Mouse (Mus musculus) layer of hippocampus, adult 2 months (tissue): ENCODE data around the gene Lrrc4c. TPM values are rescaled to one million over a fixed set of nuclear protein-coding genes. Genes with fewer than 3 reads are reported as not detected.

ENCODE experiments used
- DNase-seq, 2 experiments: peaks; one replicate each; pipeline ENCODE4 v3.0.0; 2022; ENCODE audit warnings: low spot score in 2 of 2
- H3K27ac ChIP-seq: fragments of 200-600 bp; 2 replicates; pipeline ENCODE4 v1.8.1; 2022
- H3K4me3 ChIP-seq: fragments of 200-600 bp; 2 replicates; pipeline ENCODE4 v1.8.1; 2022; ENCODE audit warnings: mild to moderate bottlenecking
- CTCF ChIP-seq: fragments of 200-600 bp; conservative IDR thresholded peaks from 2 replicates; pipeline ENCODE4 v1.8.1; 2022; ENCODE audit warnings: antibody characterized with exemption, mild to moderate bottlenecking, moderate library complexity
- total RNA-seq, 2 experiments: library from RNA; stranded (reverse); gene quantifications; 2 replicates each; pipeline ENCODE4 v1.2.3; 2021

Lrrc4c gene
- total RNA-seq, 2 experiments from 2014 or later: 66.9 to 68.3 TPM

- Histone ChIP-seq H3K27ac (no peak overlapping the region), H3K4me3 (no peak overlapping the region)
- TF ChIP-seq CTCF: no peak
- no peak for DNase-seq
These were observed 719.2 kb downstream of the Lrrc4c start for GRCm38 (mm10) chr2:97037024-97037814.

GRCm38 (mm10) chr2:97044016-97044415, 726.0 kb downstream of the Lrrc4c start:
- Histone ChIP-seq H3K4me3 (no peak overlapping the region), H3K27ac (peak overlapping the region; percentile 59; the same call in 1 of the 2 replicates)
- TF ChIP-seq CTCF: no peak
- DNase-seq: peak; percentile 10 to 16

GRCm38 (mm10) chr2:97045628-97046027, 727.7 kb downstream of the Lrrc4c start:
- TF ChIP-seq CTCF: no peak
- no peak for DNase-seq
- Histone ChIP-seq H3K27ac (no peak overlapping the region), H3K4me3 (no peak overlapping the region)

GRCm38 (mm10) chr2:97080156-97080555, 762.2 kb downstream of the Lrrc4c start:
- no peak for TF ChIP-seq CTCF
- DNase-seq: no peak
- no peak overlapping the region for H3K27ac ChIP-seq
- no peak overlapping the region for H3K4me3 ChIP-seq

- no peak overlapping the region for H3K4me3 ChIP-seq
- DNase-seq: peak; percentile 11 to 41
- no peak for TF ChIP-seq CTCF
These were observed 780.0 kb downstream of the Lrrc4c start for GRCm38 (mm10) chr2:97097965-97098364.

GRCm38 (mm10) chr2:97103398-97104162, 785.6 kb downstream of the Lrrc4c start:
- H3K4me3 ChIP-seq: no peak overlapping the region
- no peak for DNase-seq
- no peak for TF ChIP-seq CTCF
- H3K27ac ChIP-seq: no peak overlapping the region

More at GRCm38 (mm10) chr2:97097965-97098364, 780.0 kb downstream of the Lrrc4c start:
- peak overlapping the region; percentile 36; the same call in 1 of the 2 replicates for H3K27ac ChIP-seq

GRCm38 (mm10) chr2:97124246-97124645, 806.3 kb downstream of the Lrrc4c start:
- H3K4me3 ChIP-seq: no peak overlapping the region
- TF ChIP-seq CTCF: no peak
- no peak for DNase-seq
- no peak overlapping the region for H3K27ac ChIP-seq

GRCm38 (mm10) chr2:97138454-97138853, 820.5 kb downstream of the Lrrc4c start:
- Histone ChIP-seq H3K4me3 (no peak overlapping the region), H3K27ac (no peak overlapping the region)
- DNase-seq: no peak
- TF ChIP-seq CTCF: no peak

- no peak overlapping the region for H3K4me3 ChIP-seq
- no peak overlapping the region for H3K27ac ChIP-seq
- no peak for DNase-seq
- no peak for TF ChIP-seq CTCF
These were observed 833.7 kb downstream of the Lrrc4c start for GRCm38 (mm10) chr2:97151626-97152194.

- TF ChIP-seq CTCF: no peak
- H3K27ac ChIP-seq: no peak overlapping the region
- H3K4me3 ChIP-seq: no peak overlapping the region
- DNase-seq: no peak
These were observed 847.8 kb downstream of the Lrrc4c start for GRCm38 (mm10) chr2:97165745-97166144.

GRCm38 (mm10) chr2:97178399-97178798, 860.4 kb downstream of the Lrrc4c start:
- Histone ChIP-seq H3K27ac (no peak overlapping the region), H3K4me3 (no peak overlapping the region)
- no peak for TF ChIP-seq CTCF
- no peak for DNase-seq

GRCm38 (mm10) chr2:97196968-97197606, 879.1 kb downstream of the Lrrc4c start:
- Histone ChIP-seq H3K27ac (no peak overlapping the region), H3K4me3 (no peak overlapping the region)
- no peak for DNase-seq
- TF ChIP-seq CTCF: no peak

GRCm38 (mm10) chr2:97232966-97233365, 915.0 kb downstream of the Lrrc4c start:
- TF ChIP-seq CTCF: no peak
- H3K27ac ChIP-seq: no peak overlapping the region
- H3K4me3 ChIP-seq: no peak overlapping the region
- peak in 1 of 2 experiments; percentile 1 for DNase-seq
